Comparison of ENCODE assay signal across 21 mouse cellular contexts in the genomic region with DNA sequence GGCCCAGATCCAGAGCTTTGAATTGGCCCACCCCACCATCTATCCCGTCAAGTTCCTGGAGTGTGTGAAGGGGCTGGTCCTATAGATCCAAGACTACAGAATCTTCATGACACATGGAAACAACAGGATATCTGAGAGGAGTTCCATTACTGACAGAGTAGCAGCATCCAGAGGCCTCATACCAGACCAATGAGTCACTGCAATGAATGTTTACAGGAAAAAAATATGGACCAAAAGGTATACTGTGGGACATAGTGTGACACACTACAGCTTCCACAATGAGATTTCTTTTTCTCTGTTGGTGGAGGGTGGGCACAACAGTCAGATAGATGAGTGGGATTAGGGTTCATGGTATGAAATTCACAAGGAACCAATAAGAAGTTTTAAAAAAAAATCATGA.
A peak's percentile ranks its signal among the peaks of the same experiment; 100 is the strongest.
DNase-seq lines count a peak whose midpoint lies in the region.
"Had no signal": no experiment of that assay in that cellular context is flagged by ENCODE, and none has a peak within 500 bp of the region (broad histone marks: within the 10 kb centered on the region; RNA-seq: fewer than 3 reads in every experiment).

No protein-coding gene starts in this region.

- no peaks in the 10 kb centered on the region for H3K27me3 ChIP-seq in heart, embryonic 10.5 days (ENCODE audit: insufficient read depth, poor library complexity, severe bottlenecking)
- H3K27me3 ChIP-seq: CH12.LX; embryonic facial prominence, embryonic 13.5 days; embryonic facial prominence, embryonic 15.5 days; forebrain, embryonic 12.5 days; Patski had no signal

- no peaks in the 10 kb centered on the region for H3K9me3 ChIP-seq in heart, embryonic 10.5 days
- H3K9me3 ChIP-seq: embryonic facial prominence, embryonic 15.5 days; forebrain, embryonic 10.5 days; forebrain, embryonic 12.5 days; G1E had no signal

- H3K27ac ChIP-seq in heart, embryonic 10.5 days, result no peak overlapping the region
- H3K27ac ChIP-seq: embryonic facial prominence, embryonic 13.5 days; embryonic facial prominence, embryonic 15.5 days; forebrain, embryonic 10.5 days; forebrain, embryonic 12.5 days had no signal

- no peak overlapping the region for H3K4me3 ChIP-seq in heart, embryonic 10.5 days
- H3K4me3 ChIP-seq: embryonic facial prominence, embryonic 13.5 days; embryonic facial prominence, embryonic 15.5 days; erythroblast, embryonic 14.5 days; forebrain, embryonic 10.5 days; forebrain, embryonic 12.5 days had no signal

- DNase-seq in heart, adult 11 months, result peak; percentile 16
- DNase-seq in heart, embryonic 10.5 days (ENCODE audit: low spot score), result no peak
- peak; percentile 31 for DNase-seq in Muller cell, postnatal 12 days (ENCODE audit: inconsistent ontology term)
- DNase-seq in adrenal gland, adult 2 months, result no peak
- DNase-seq in cerebellum, adult 9-11 months, result no peak
- DNase-seq: adrenal gland, postnatal 14 days; adrenal gland, postnatal 36 days; cerebellum, adult 11-12 months; cerebellum, adult 2 months; cerebellum, adult 9-10 months; cerebellum, postnatal 14 days; cerebellum, postnatal 36 days; embryo, embryonic 11 days had no signal

- H3K4me1 ChIP-seq in heart, embryonic 10.5 days, result no peaks in the 10 kb centered on the region
- H3K4me1 ChIP-seq: embryonic facial prominence, embryonic 13.5 days; embryonic facial prominence, embryonic 15.5 days; forebrain, embryonic 10.5 days; forebrain, embryonic 12.5 days had no signal

- WGBS in heart, embryonic 10.5 days, result 72% methylated on average over 1 of the region's 1 CpGs

- H3K36me3 ChIP-seq in heart, embryonic 10.5 days, result no peaks in the 10 kb centered on the region
- H3K36me3 ChIP-seq: embryonic facial prominence, embryonic 13.5 days; embryonic facial prominence, embryonic 15.5 days; forebrain, embryonic 10.5 days; forebrain, embryonic 12.5 days; G1E had no signal

Comparison
In these comparisons a context has a peak if more than half of its experiments do, and no peak if none do; other contexts are left out.
1. DNase-seq: peak in heart, adult 11 months (single experiment) and Muller cell, postnatal 12 days (single experiment); none in heart, embryonic 10.5 days (single experiment), adrenal gland, adult 2 months (single experiment) and cerebellum, adult 9-11 months (single experiment).